Mouse (Mus musculus) intestine, postnatal 0 days (tissue): ENCODE results near the gene Rnaseh2a. TPM values are rescaled to one million over a fixed set of nuclear protein-coding genes. Genes with fewer than 3 reads are reported as not detected.

Experiments used
- ATAC-seq: fragments of 200-750 bp; cut with Nextera tagmentation; 2 replicates; pipeline ENCODE4 v1.8.0; 2017; ENCODE audit warnings: mild to moderate bottlenecking, moderate TSS enrichment, moderate library complexity
- H3K27ac ChIP-seq: fragments of 300-500 bp; sonication (generic); 2 replicates; pipeline ENCODE4 v1.5.1; 2014; ENCODE audit warnings: mild to moderate bottlenecking, low read depth, low read length, moderate library complexity
- H3K27me3 ChIP-seq: fragments of 300-500 bp; sonication (generic); replicated peaks from 2 replicates; pipeline ENCODE4 v1.6.1; 2014; ENCODE audit warnings: low read length, mixed read lengths; ENCODE audit not compliant: control insufficient read depth, insufficient read depth
- H3K36me3 ChIP-seq: fragments of 300-500 bp; sonication (generic); 2 replicates; pipeline ENCODE4 v1.6.1; 2014; ENCODE audit warnings: mild to moderate bottlenecking, moderate library complexity; ENCODE audit not compliant: control insufficient read depth, insufficient read depth
- H3K4me1 ChIP-seq: fragments of 300-500 bp; sonication (generic); replicated peaks from 2 replicates; pipeline ENCODE4 v1.6.1; 2014; ENCODE audit warnings: antibody characterized with exemption, low read length, mixed read lengths; ENCODE audit not compliant: control insufficient read depth, insufficient read depth
- H3K4me2 ChIP-seq: fragments of 300-500 bp; sonication (generic); replicated peaks from 2 replicates; pipeline ENCODE4 v1.6.1; 2014; ENCODE audit warnings: low read depth, mild to moderate bottlenecking, moderate library complexity
- H3K4me3 ChIP-seq: fragments of 300-500 bp; sonication (generic); 2 replicates; pipeline ENCODE4 v1.5.1; 2014; ENCODE audit warnings: low read depth, low read length
- H3K9ac ChIP-seq: fragments of 300-500 bp; sonication (generic); 2 replicates; pipeline ENCODE4 v1.6.1; 2014; ENCODE audit warnings: mild to moderate bottlenecking, low read depth, low read length
- H3K9me3 ChIP-seq: fragments of 300-500 bp; sonication (generic); 2 replicates; pipeline ENCODE4 v1.6.1; 2016; ENCODE audit warnings: mixed run types; ENCODE audit not compliant: control insufficient read depth
- CTCF ChIP-seq: sonication (generic); IDR thresholded peaks from 2 replicates; pipeline ENCODE4 v1.5.1; 2016; ENCODE audit warnings: low read depth, mild to moderate bottlenecking, control low read depth, antibody characterized with exemption, moderate library complexity
- WGBS: fragments of 180-500 bp; shearing (Covaris S2); extraction: QIAGEN DNeasy Blood & Tissue Kit; methylation state at CpG from one replicate; pipeline ENCODE4 v1.1.7; 2014; 5-methylcytosine and 5-hydroxymethylcytosine counted together
- polyA plus RNA-seq: library from polyadenylated mRNA; unstranded; fragments of >200 nt; fragmentation: Nextera tagmentation; extraction: Ambion mirVana; gene quantifications from 2 replicates; pipeline ENCODE4 v1.2.1, GENCODE M21; 2015

Gene Rnaseh2a
- polyA plus RNA-seq, 1 experiment from 2014 or later: 53.2 TPM

GRCm38 (mm10) chr8:84985684-84986378 is 16.3 kb upstream of the Rnaseh2a start:
- Histone ChIP-seq H3K4me3 (peak overlapping the region; percentile 46), H3K9me3 (no peaks in the 10 kb centered on the region), H3K9ac (peak overlapping the region; percentile 53), H3K27ac (peak overlapping the region; percentile 89), H3K36me3 (no peaks in the 10 kb centered on the region), H3K4me2 (peak overlapping the region; percentile 96), H3K4me1 (peaks cover 27% of the 10 kb centered on the region), H3K27me3 (no peaks in the 10 kb centered on the region)
- peak; percentile 28 for ATAC-seq
- WGBS: under 1% methylated on average over 53 of the region's 53 CpGs
- TF ChIP-seq CTCF: no peak

- peak overlapping the region; percentile 89 for H3K27ac ChIP-seq
- no peak for ATAC-seq
- TF ChIP-seq CTCF: no peak
- H3K9me3 ChIP-seq: no peaks in the 10 kb centered on the region
- no peaks in the 10 kb centered on the region for H3K27me3 ChIP-seq
- peak overlapping the region; percentile 46 for H3K4me3 ChIP-seq
- peak overlapping the region; percentile 53 for H3K9ac ChIP-seq
- peaks cover 32% of the 10 kb centered on the region for H3K4me1 ChIP-seq
- H3K36me3 ChIP-seq: no peaks in the 10 kb centered on the region
- 1% methylated on average over 23 of the region's 23 CpGs for WGBS
- peak overlapping the region; percentile 96 for H3K4me2 ChIP-seq
Observed at GRCm38 (mm10) chr8:84985049-84985683, 15.6 kb upstream of the Rnaseh2a start.

GRCm38 (mm10) chr8:84984294-84985048 is 14.9 kb upstream of the Rnaseh2a start:
- ATAC-seq: no peak
- 6% methylated on average over 16 of the region's 16 CpGs for WGBS

GRCm38 (mm10) chr8:84982499-84983011 is 13.0 kb upstream of the Rnaseh2a start:
- 60% methylated on average over 3 of the region's 3 CpGs for WGBS
- ATAC-seq: no peak
- H3K4me2 ChIP-seq: peak overlapping the region; percentile 96
- no peak overlapping the region for H3K4me3 ChIP-seq
- no peak overlapping the region for H3K9ac ChIP-seq
- peaks cover 41% of the 10 kb centered on the region for H3K4me1 ChIP-seq
- no peaks in the 10 kb centered on the region for H3K9me3 ChIP-seq
- no peaks in the 10 kb centered on the region for H3K27me3 ChIP-seq
- H3K27ac ChIP-seq: peak overlapping the region; percentile 82; the same call in 1 of the 2 replicates
- H3K36me3 ChIP-seq: no peaks in the 10 kb centered on the region
- TF ChIP-seq CTCF: no peak

More at GRCm38 (mm10) chr8:84984294-84985048, 14.9 kb upstream of the Rnaseh2a start:
- Histone ChIP-seq H3K27me3 (no peaks in the 10 kb centered on the region), H3K4me2 (peak overlapping the region; percentile 96), H3K36me3 (no peaks in the 10 kb centered on the region), H3K4me3 (peak overlapping the region; percentile 46), H3K4me1 (peaks cover 35% of the 10 kb centered on the region), H3K9ac (peak overlapping the region; percentile 53), H3K27ac (peak overlapping the region; percentile 89), H3K9me3 (no peaks in the 10 kb centered on the region)
- TF ChIP-seq CTCF: no peak

GRCm38 (mm10) chr8:84981644-84982498 is 12.3 kb upstream of the Rnaseh2a start:
- WGBS: 53% methylated on average over 15 of the region's 15 CpGs
- Histone ChIP-seq H3K27ac (peak overlapping the region; percentile 97), H3K27me3 (no peaks in the 10 kb centered on the region), H3K4me2 (peak overlapping the region; percentile 96), H3K9ac (no peak overlapping the region), H3K9me3 (no peaks in the 10 kb centered on the region), H3K36me3 (no peaks in the 10 kb centered on the region), H3K4me3 (no peak overlapping the region), H3K4me1 (peaks cover 41% of the 10 kb centered on the region)
- ATAC-seq: no peak
- TF ChIP-seq CTCF: no peak
